Mouse (Mus musculus): ENCODE results near the gene Rbfox1. TPM values are rescaled to one million over a fixed set of nuclear protein-coding genes. Genes with fewer than 3 reads are reported as not detected.

The Rbfox1 gene
- polyA plus RNA-seq, 1 experiment, result 5.6 TPM

GRCm38 (mm10) chr16:7206116-7206900 is 1321.2 kb downstream of the Rbfox1 start:
- no peak overlapping the region for H3K4me3 ChIP-seq (ENCODE audit: control insufficient read depth, insufficient read depth, low read length)
- WGBS, result 84% methylated on average over 2 of the region's 2 CpGs
- H3K4me1 ChIP-seq (replicated peaks; ENCODE audit: control insufficient read depth, insufficient read depth, low read length), result no peaks in the 10 kb centered on the region
- no peaks in the 10 kb centered on the region for H3K27me3 ChIP-seq (ENCODE audit: control insufficient read depth, insufficient read depth, low read length)
- no peak for DNase-seq
- no peaks in the 10 kb centered on the region for H3K36me3 ChIP-seq (ENCODE audit: control insufficient read depth, insufficient read depth, low read length)
- H3K27ac ChIP-seq (ENCODE audit: control insufficient read depth, insufficient read depth, low read length), result no peak overlapping the region
- no peak for TF ChIP-seq CTCF (IDR thresholded peaks at IDR 0.05; ENCODE audit: borderline replicate concordance, control insufficient read depth, extremely low read depth, insufficient read depth, low read length, poor library complexity)

GRCm38 (mm10) chr16:7207599-7207998 is 1322.4 kb downstream of the Rbfox1 start:
- Histone ChIP-seq H3K36me3 (ENCODE audit: control insufficient read depth, insufficient read depth, low read length) (no peaks in the 10 kb centered on the region), H3K27me3 (ENCODE audit: control insufficient read depth, insufficient read depth, low read length) (no peaks in the 10 kb centered on the region), H3K4me1 (replicated peaks; ENCODE audit: control insufficient read depth, insufficient read depth, low read length) (no peaks in the 10 kb centered on the region), H3K27ac (ENCODE audit: control insufficient read depth, insufficient read depth, low read length) (no peak overlapping the region), H3K4me3 (ENCODE audit: control insufficient read depth, insufficient read depth, low read length) (no peak overlapping the region)
- WGBS, result 89% methylated on average over 2 of the region's 2 CpGs
- no peak for DNase-seq
- TF ChIP-seq POLR2A (IDR thresholded peaks at IDR 0.05; ENCODE audit: control insufficient read depth, extremely low read depth, insufficient read depth, low read length, poor library complexity) (no peak), CTCF (IDR thresholded peaks at IDR 0.05; ENCODE audit: borderline replicate concordance, control insufficient read depth, extremely low read depth, insufficient read depth, low read length, poor library complexity) (no peak)

GRCm38 (mm10) chr16:7212756-7213155 is 1327.6 kb downstream of the Rbfox1 start:
- no peak for DNase-seq
- Histone ChIP-seq H3K27me3 (ENCODE audit: control insufficient read depth, insufficient read depth, low read length) (no peaks in the 10 kb centered on the region), H3K4me3 (ENCODE audit: control insufficient read depth, insufficient read depth, low read length) (no peak overlapping the region), H3K4me1 (replicated peaks; ENCODE audit: control insufficient read depth, insufficient read depth, low read length) (no peaks in the 10 kb centered on the region), H3K36me3 (ENCODE audit: control insufficient read depth, insufficient read depth, low read length) (no peaks in the 10 kb centered on the region), H3K27ac (ENCODE audit: control insufficient read depth, insufficient read depth, low read length) (no peak overlapping the region)
- TF ChIP-seq POLR2A (IDR thresholded peaks at IDR 0.05; ENCODE audit: control insufficient read depth, extremely low read depth, insufficient read depth, low read length, poor library complexity) (no peak), CTCF (IDR thresholded peaks at IDR 0.05; ENCODE audit: borderline replicate concordance, control insufficient read depth, extremely low read depth, insufficient read depth, low read length, poor library complexity) (no peak)
- 84% methylated on average over 4 of the region's 4 CpGs for WGBS

GRCm38 (mm10) chr16:7223265-7223664 is 1338.1 kb downstream of the Rbfox1 start:
- 79% methylated on average over 2 of the region's 2 CpGs for WGBS
- Histone ChIP-seq H3K27ac (ENCODE audit: control insufficient read depth, insufficient read depth, low read length) (no peak overlapping the region), H3K27me3 (ENCODE audit: control insufficient read depth, insufficient read depth, low read length) (no peaks in the 10 kb centered on the region), H3K4me3 (ENCODE audit: control insufficient read depth, insufficient read depth, low read length) (no peak overlapping the region), H3K4me1 (replicated peaks; ENCODE audit: control insufficient read depth, insufficient read depth, low read length) (no peaks in the 10 kb centered on the region), H3K36me3 (ENCODE audit: control insufficient read depth, insufficient read depth, low read length) (no peaks in the 10 kb centered on the region)
- TF ChIP-seq POLR2A (IDR thresholded peaks at IDR 0.05; ENCODE audit: control insufficient read depth, extremely low read depth, insufficient read depth, low read length, poor library complexity), result no peak
- TF ChIP-seq CTCF (IDR thresholded peaks at IDR 0.05; ENCODE audit: borderline replicate concordance, control insufficient read depth, extremely low read depth, insufficient read depth, low read length, poor library complexity), result no peak
- no peak for DNase-seq

- DNase-seq, result no peak
- no peak overlapping the region for H3K27ac ChIP-seq (ENCODE audit: control insufficient read depth, insufficient read depth, low read length)
- H3K36me3 ChIP-seq (ENCODE audit: control insufficient read depth, insufficient read depth, low read length), result no peaks in the 10 kb centered on the region
- no peak for TF ChIP-seq CTCF (IDR thresholded peaks at IDR 0.05; ENCODE audit: borderline replicate concordance, control insufficient read depth, extremely low read depth, insufficient read depth, low read length, poor library complexity)
- no peak for TF ChIP-seq POLR2A (IDR thresholded peaks at IDR 0.05; ENCODE audit: control insufficient read depth, extremely low read depth, insufficient read depth, low read length, poor library complexity)
- no peaks in the 10 kb centered on the region for H3K27me3 ChIP-seq (ENCODE audit: control insufficient read depth, insufficient read depth, low read length)
- WGBS, result 95% methylated on average over 3 of the region's 3 CpGs
- H3K4me1 ChIP-seq (replicated peaks; ENCODE audit: control insufficient read depth, insufficient read depth, low read length), result no peaks in the 10 kb centered on the region
- H3K4me3 ChIP-seq (ENCODE audit: control insufficient read depth, insufficient read depth, low read length), result no peak overlapping the region
Measured at GRCm38 (mm10) chr16:7226000-7226399, 1340.8 kb downstream of the Rbfox1 start.

GRCm38 (mm10) chr16:7228246-7228645 is 1343.1 kb downstream of the Rbfox1 start:
- Histone ChIP-seq H3K4me3 (ENCODE audit: control insufficient read depth, insufficient read depth, low read length) (no peak overlapping the region), H3K4me1 (replicated peaks; ENCODE audit: control insufficient read depth, insufficient read depth, low read length) (no peaks in the 10 kb centered on the region), H3K36me3 (ENCODE audit: control insufficient read depth, insufficient read depth, low read length) (no peaks in the 10 kb centered on the region), H3K27me3 (ENCODE audit: control insufficient read depth, insufficient read depth, low read length) (no peaks in the 10 kb centered on the region), H3K27ac (ENCODE audit: control insufficient read depth, insufficient read depth, low read length) (no peak overlapping the region)
- TF ChIP-seq POLR2A (IDR thresholded peaks at IDR 0.05; ENCODE audit: control insufficient read depth, extremely low read depth, insufficient read depth, low read length, poor library complexity) (no peak), CTCF (IDR thresholded peaks at IDR 0.05; ENCODE audit: borderline replicate concordance, control insufficient read depth, extremely low read depth, insufficient read depth, low read length, poor library complexity) (no peak)
- WGBS, result 82% methylated on average over 5 of the region's 5 CpGs
- no peak for DNase-seq

- Histone ChIP-seq H3K36me3 (ENCODE audit: control insufficient read depth, insufficient read depth, low read length) (no peaks in the 10 kb centered on the region), H3K4me1 (replicated peaks; ENCODE audit: control insufficient read depth, insufficient read depth, low read length) (no peaks in the 10 kb centered on the region), H3K27me3 (ENCODE audit: control insufficient read depth, insufficient read depth, low read length) (no peaks in the 10 kb centered on the region), H3K27ac (ENCODE audit: control insufficient read depth, insufficient read depth, low read length) (no peak overlapping the region), H3K4me3 (ENCODE audit: control insufficient read depth, insufficient read depth, low read length) (no peak overlapping the region)
- no peak for TF ChIP-seq POLR2A (IDR thresholded peaks at IDR 0.05; ENCODE audit: control insufficient read depth, extremely low read depth, insufficient read depth, low read length, poor library complexity)
- TF ChIP-seq CTCF (IDR thresholded peaks at IDR 0.05; ENCODE audit: borderline replicate concordance, control insufficient read depth, extremely low read depth, insufficient read depth, low read length, poor library complexity), result no peak
- DNase-seq, result no peak
- WGBS, result 75% methylated on average over 4 of the region's 4 CpGs
Measured at GRCm38 (mm10) chr16:7229232-7229631, 1344.1 kb downstream of the Rbfox1 start.

Data from thymus, adult 2 months (tissue).